Mouse (Mus musculus) forebrain, embryonic 13.5 days (tissue): ENCODE data around the gene Osbpl10. TPM values are rescaled to one million over a fixed set of nuclear protein-coding genes. Genes with fewer than 3 reads are reported as not detected.

Experiments used
- ATAC-seq: fragments of 200-750 bp; cut with Nextera tagmentation; 2 replicates; pipeline ENCODE4 v1.8.0; 2017
- H3K27ac ChIP-seq: fragments of 300-500 bp; sonication (generic); 2 replicates; pipeline ENCODE4 v1.5.1; 2015; ENCODE audit warnings: inconsistent platforms, mild to moderate bottlenecking, moderate library complexity
- H3K27me3 ChIP-seq: fragments of 300-500 bp; sonication (generic); 2 replicates; pipeline ENCODE4 v1.6.1; 2015; ENCODE audit warnings: mild to moderate bottlenecking, inconsistent platforms
- H3K36me3 ChIP-seq: fragments of 300-500 bp; sonication (generic); 2 replicates; pipeline ENCODE4 v1.6.1; 2015; ENCODE audit warnings: mild to moderate bottlenecking, inconsistent platforms; ENCODE audit not compliant: poor library complexity, severe bottlenecking
- H3K4me1 ChIP-seq: fragments of 300-500 bp; sonication (generic); 2 replicates; pipeline ENCODE4 v1.6.1; 2015; ENCODE audit warnings: inconsistent platforms
- H3K4me2 ChIP-seq: fragments of 300-500 bp; sonication (generic); 2 replicates; pipeline ENCODE4 v1.6.1; 2015; ENCODE audit warnings: inconsistent platforms, mild to moderate bottlenecking, moderate library complexity
- H3K4me3 ChIP-seq: fragments of 300-500 bp; sonication (generic); 2 replicates; pipeline ENCODE4 v1.5.1; 2015; ENCODE audit warnings: mild to moderate bottlenecking, inconsistent platforms
- H3K9ac ChIP-seq: fragments of 300-500 bp; sonication (generic); 2 replicates; pipeline ENCODE4 v1.6.1; 2015; ENCODE audit warnings: mild to moderate bottlenecking, inconsistent platforms
- H3K9me3 ChIP-seq: fragments of 300-500 bp; sonication (generic); replicated peaks from 2 replicates; pipeline ENCODE4 v1.6.1; 2016; ENCODE audit warnings: inconsistent platforms
- WGBS: fragments of 180-500 bp; shearing (Covaris S2); methylation state at CpG from one replicate; pipeline ENCODE4 v1.1.7; 2015; 5-methylcytosine and 5-hydroxymethylcytosine counted together
- polyA plus RNA-seq: library from polyadenylated mRNA; unstranded; fragments of >200 nt; fragmentation: Nextera tagmentation; extraction: Ambion mirVana; gene quantifications from 2 replicates; pipeline ENCODE4 v1.2.1, GENCODE M21; 2015

Osbpl10 gene
- polyA plus RNA-seq, 1 experiment from 2014 or later, result 0.92 TPM

DNA sequence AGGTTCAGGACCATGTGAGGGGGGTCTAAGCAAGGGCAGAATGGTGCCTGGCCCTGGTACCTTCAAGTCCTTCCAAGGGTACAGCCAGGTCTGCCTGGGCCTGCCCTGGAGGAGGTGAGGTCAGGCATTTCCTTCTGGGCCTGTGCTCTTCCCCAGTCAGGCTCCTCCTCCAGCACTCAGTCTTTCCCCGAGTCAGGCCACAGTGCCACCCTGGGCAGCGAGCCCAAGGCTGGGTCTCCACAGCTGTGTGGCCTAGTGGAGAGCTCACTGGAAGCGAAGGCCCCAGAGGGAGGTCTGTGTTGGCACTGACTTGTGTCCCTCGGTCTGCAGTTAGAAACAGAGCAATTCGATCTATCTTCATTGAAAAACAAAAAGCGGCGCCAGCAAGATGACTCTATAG, 242.1 kb downstream of the Osbpl10 start:
- Histone ChIP-seq H3K27me3 (no peaks in the 10 kb centered on the region), H3K27ac (no peak overlapping the region), H3K4me3 (no peak overlapping the region), H3K9me3 (no peaks in the 10 kb centered on the region), H3K9ac (no peak overlapping the region), H3K4me1 (peaks cover 16% of the 10 kb centered on the region), H3K36me3 (no peaks in the 10 kb centered on the region), H3K4me2 (no peak overlapping the region)
- ATAC-seq, result no peak
- WGBS, result 77% methylated on average over 7 of the region's 7 CpGs

DNA sequence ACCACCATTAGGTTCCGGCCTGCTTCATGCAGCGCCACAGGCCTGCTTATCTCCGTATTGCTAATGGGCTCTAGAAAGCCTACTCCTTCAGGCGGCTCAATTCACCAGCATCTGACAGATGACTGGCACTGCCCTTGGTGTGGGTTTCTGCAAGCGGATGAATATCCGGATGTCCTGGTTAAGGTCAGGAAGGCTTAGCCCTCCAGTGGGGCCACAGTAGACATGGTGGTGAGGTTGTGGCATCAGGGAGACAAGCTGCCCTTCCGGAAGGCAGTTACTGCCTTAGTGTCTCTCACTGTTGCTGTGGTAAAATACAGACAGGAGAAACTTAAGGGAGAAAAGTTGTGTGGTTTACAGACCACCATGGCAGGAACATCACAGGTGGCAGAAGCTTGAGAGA, 242.9 kb downstream of the Osbpl10 start:
- Histone ChIP-seq H3K4me1 (peaks cover 9% of the 10 kb centered on the region), H3K27ac (no peak overlapping the region), H3K4me2 (no peak overlapping the region), H3K27me3 (no peaks in the 10 kb centered on the region), H3K4me3 (no peak overlapping the region), H3K9ac (no peak overlapping the region), H3K36me3 (no peaks in the 10 kb centered on the region), H3K9me3 (no peaks in the 10 kb centered on the region)
- ATAC-seq, result no peak
- 91% methylated on average over 7 of the region's 7 CpGs for WGBS

GRCm38 (mm10) chr9:115224744-115225354, 246.5 kb downstream of the Osbpl10 start:
- Histone ChIP-seq H3K9me3 (no peaks in the 10 kb centered on the region), H3K9ac (no peak overlapping the region), H3K27ac (0 out of 2 replicates have a peak overlapping the region, but pooled peaks have one; percentile 6), H3K4me2 (no peak overlapping the region), H3K27me3 (no peaks in the 10 kb centered on the region), H3K36me3 (no peaks in the 10 kb centered on the region), H3K4me1 (peaks cover 9% of the 10 kb centered on the region), H3K4me3 (no peak overlapping the region)
- ATAC-seq, result peak; percentile 58; the same call in 1 of the 2 replicates
- 18% methylated on average over 7 of the region's 7 CpGs for WGBS

DNA sequence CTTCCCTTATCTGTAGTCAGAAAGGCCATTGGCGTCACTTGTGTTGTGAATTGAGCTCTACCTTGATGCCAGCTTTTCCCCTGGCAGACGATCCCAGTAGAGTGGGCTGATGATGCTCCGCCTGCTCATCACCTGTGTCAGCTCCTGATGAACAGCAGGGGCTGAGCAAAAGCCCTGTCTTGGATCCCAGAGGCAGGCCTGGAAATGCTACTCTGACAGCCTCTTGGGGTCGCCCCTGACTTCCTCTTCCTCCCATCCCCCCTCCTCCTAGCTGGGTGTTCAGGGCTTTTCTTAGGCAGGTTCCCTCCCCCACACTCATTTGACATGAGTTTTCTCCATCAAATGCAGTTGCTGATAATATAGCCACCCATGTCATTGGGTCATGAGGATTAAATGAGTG, 250.8 kb downstream of the Osbpl10 start:
- H3K36me3 ChIP-seq, result no peaks in the 10 kb centered on the region
- H3K4me1 ChIP-seq, result peaks cover 12% of the 10 kb centered on the region
- WGBS, result 79% methylated on average over 4 of the region's 4 CpGs
- H3K27ac ChIP-seq, result no peak overlapping the region
- H3K27me3 ChIP-seq, result no peaks in the 10 kb centered on the region
- no peak overlapping the region for H3K9ac ChIP-seq
- H3K9me3 ChIP-seq, result no peaks in the 10 kb centered on the region
- no peak overlapping the region for H3K4me2 ChIP-seq
- no peak overlapping the region for H3K4me3 ChIP-seq
- ATAC-seq, result no peak

- H3K9me3 ChIP-seq, result no peaks in the 10 kb centered on the region
- no peaks in the 10 kb centered on the region for H3K27me3 ChIP-seq
- peaks cover 8% of the 10 kb centered on the region for H3K4me1 ChIP-seq
- no peak overlapping the region for H3K4me2 ChIP-seq
- H3K27ac ChIP-seq, result no peak overlapping the region
- ATAC-seq, result no peak
- no peaks in the 10 kb centered on the region for H3K36me3 ChIP-seq
- H3K9ac ChIP-seq, result no peak overlapping the region
- H3K4me3 ChIP-seq, result no peak overlapping the region
- WGBS, result 76% methylated on average over 10 of the region's 10 CpGs
Measured at GRCm38 (mm10) chr9:115229676-115230075, 251.3 kb downstream of the Osbpl10 start.

- H3K36me3 ChIP-seq, result no peaks in the 10 kb centered on the region
- no peaks in the 10 kb centered on the region for H3K27me3 ChIP-seq
- H3K4me3 ChIP-seq, result no peak overlapping the region
- H3K9ac ChIP-seq, result no peak overlapping the region
- peaks cover 4% of the 10 kb centered on the region; the same call in 1 of the 2 replicates for H3K4me1 ChIP-seq
- H3K4me2 ChIP-seq, result no peak overlapping the region
- ATAC-seq, result no peak
- no peaks in the 10 kb centered on the region for H3K9me3 ChIP-seq
- H3K27ac ChIP-seq, result no peak overlapping the region
- 13% methylated on average over 3 of the region's 3 CpGs for WGBS
Measured at GRCm38 (mm10) chr9:115230141-115230540, 251.8 kb downstream of the Osbpl10 start.

GRCm38 (mm10) chr9:115231476-115231875, 253.1 kb downstream of the Osbpl10 start:
- Histone ChIP-seq H3K9ac (no peak overlapping the region), H3K27me3 (no peaks in the 10 kb centered on the region), H3K4me2 (no peak overlapping the region), H3K36me3 (no peaks in the 10 kb centered on the region), H3K4me3 (no peak overlapping the region), H3K9me3 (no peaks in the 10 kb centered on the region), H3K27ac (no peak overlapping the region), H3K4me1 (peaks cover 3% of the 10 kb centered on the region; the same call in 1 of the 2 replicates)
- WGBS, result 80% methylated on average over 3 of the region's 3 CpGs
- no peak for ATAC-seq

GRCm38 (mm10) chr9:115233721-115234120, 255.4 kb downstream of the Osbpl10 start:
- H3K9me3 ChIP-seq, result no peaks in the 10 kb centered on the region
- H3K27ac ChIP-seq, result no peak overlapping the region
- H3K4me3 ChIP-seq, result no peak overlapping the region
- H3K27me3 ChIP-seq, result no peaks in the 10 kb centered on the region
- 93% methylated on average over 5 of the region's 5 CpGs for WGBS
- H3K4me2 ChIP-seq, result no peak overlapping the region
- H3K9ac ChIP-seq, result no peak overlapping the region
- H3K36me3 ChIP-seq, result no peaks in the 10 kb centered on the region
- no peak for ATAC-seq
- peaks cover 3% of the 10 kb centered on the region; the same call in 1 of the 2 replicates for H3K4me1 ChIP-seq

DNA sequence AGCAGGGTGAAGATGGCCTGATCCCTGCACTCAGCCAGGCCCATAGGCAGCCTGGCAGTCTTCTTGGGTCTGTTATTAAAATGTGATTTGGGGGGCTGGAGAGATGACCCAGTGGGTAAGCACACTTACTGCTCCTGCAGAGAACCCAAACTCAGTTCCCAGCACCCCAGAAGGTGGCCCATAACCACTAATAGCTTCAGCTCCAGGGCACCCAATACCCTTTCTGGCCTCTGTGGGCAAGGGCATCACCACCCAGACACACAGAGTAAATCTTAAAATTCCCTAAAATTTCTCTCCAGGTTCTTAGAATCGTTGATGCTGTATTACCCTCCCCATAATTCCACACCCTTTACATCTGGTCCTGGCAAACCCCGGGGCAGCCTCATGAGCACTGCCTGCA, 256.2 kb downstream of the Osbpl10 start:
- Histone ChIP-seq H3K27me3 (no peaks in the 10 kb centered on the region), H3K9me3 (no peaks in the 10 kb centered on the region), H3K4me2 (no peak overlapping the region), H3K4me1 (peaks cover 3% of the 10 kb centered on the region; the same call in 1 of the 2 replicates), H3K27ac (no peak overlapping the region), H3K36me3 (peaks cover 5% of the 10 kb centered on the region; the same call in 1 of the 2 replicates), H3K9ac (no peak overlapping the region), H3K4me3 (no peak overlapping the region)
- 93% methylated on average over 2 of the region's 2 CpGs for WGBS
- ATAC-seq, result no peak

DNA sequence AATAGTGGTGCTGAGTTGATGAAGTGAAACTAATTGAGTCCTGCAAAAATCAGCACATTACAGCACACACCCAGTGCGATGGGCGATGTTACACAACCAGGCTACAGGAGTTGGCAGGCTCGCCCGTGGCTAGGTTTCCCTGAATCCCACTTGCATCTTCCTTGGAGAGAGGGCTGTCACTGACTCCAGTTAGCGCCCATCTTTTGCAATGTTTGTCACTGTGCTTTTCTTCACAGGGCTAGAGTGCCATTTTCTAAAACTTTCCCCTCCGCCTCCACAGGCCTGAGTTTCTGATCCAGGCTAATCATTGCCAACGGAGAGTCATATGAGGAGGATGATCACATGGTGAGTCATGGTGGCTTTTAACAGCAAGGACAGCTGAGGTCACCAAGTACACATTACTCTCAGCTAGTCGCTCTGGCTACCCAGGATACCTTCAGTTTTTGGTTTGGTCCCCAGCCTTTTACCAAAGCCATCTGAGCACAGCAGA, 258.0 kb downstream of the Osbpl10 start:
- no peaks in the 10 kb centered on the region for H3K9me3 ChIP-seq
- no peak overlapping the region for H3K4me2 ChIP-seq
- 87% methylated on average over 8 of the region's 8 CpGs for WGBS
- peaks cover 23% of the 10 kb centered on the region for H3K36me3 ChIP-seq
- no peaks in the 10 kb centered on the region for H3K4me1 ChIP-seq
- no peaks in the 10 kb centered on the region for H3K27me3 ChIP-seq
- H3K27ac ChIP-seq, result no peak overlapping the region
- no peak overlapping the region for H3K9ac ChIP-seq
- no peak overlapping the region for H3K4me3 ChIP-seq
- ATAC-seq, result no peak

DNA sequence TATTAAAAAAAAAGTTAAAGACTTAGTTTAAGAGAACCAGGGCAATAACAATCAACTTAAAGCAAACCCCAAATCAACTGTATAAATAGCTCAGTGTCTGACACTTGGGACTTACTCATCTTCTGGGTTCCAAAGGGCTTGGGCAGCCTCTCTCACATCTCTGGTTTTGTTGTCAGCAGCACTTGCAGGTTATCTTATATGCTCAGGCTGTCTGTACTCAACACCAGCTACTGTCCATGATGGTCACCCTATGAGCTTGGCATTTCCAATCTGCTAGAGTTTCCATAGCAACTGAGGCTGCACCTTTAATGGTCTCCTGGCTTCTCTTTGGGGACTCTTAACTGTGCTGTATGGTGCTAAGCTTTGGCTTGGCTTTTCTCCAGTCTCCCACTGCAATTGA, 259.6 kb downstream of the Osbpl10 start:
- H3K9ac ChIP-seq, result no peak overlapping the region
- H3K36me3 ChIP-seq, result peaks cover 39% of the 10 kb centered on the region
- H3K4me2 ChIP-seq, result no peak overlapping the region
- no peak overlapping the region for H3K4me3 ChIP-seq
- no peaks in the 10 kb centered on the region for H3K27me3 ChIP-seq
- ATAC-seq, result no peak
- H3K4me1 ChIP-seq, result no peaks in the 10 kb centered on the region
- no peak overlapping the region for H3K27ac ChIP-seq
- no peaks in the 10 kb centered on the region for H3K9me3 ChIP-seq

- H3K27ac ChIP-seq, result no peak overlapping the region
- 94% methylated on average over 5 of the region's 5 CpGs for WGBS
- H3K4me3 ChIP-seq, result no peak overlapping the region
- no peak overlapping the region for H3K9ac ChIP-seq
- H3K4me2 ChIP-seq, result no peak overlapping the region
- peaks cover 58% of the 10 kb centered on the region for H3K36me3 ChIP-seq
- H3K27me3 ChIP-seq, result no peaks in the 10 kb centered on the region
- ATAC-seq, result no peak
- no peaks in the 10 kb centered on the region for H3K9me3 ChIP-seq
- H3K4me1 ChIP-seq, result no peaks in the 10 kb centered on the region
Measured at GRCm38 (mm10) chr9:115239861-115240260, 261.5 kb downstream of the Osbpl10 start.

DNA sequence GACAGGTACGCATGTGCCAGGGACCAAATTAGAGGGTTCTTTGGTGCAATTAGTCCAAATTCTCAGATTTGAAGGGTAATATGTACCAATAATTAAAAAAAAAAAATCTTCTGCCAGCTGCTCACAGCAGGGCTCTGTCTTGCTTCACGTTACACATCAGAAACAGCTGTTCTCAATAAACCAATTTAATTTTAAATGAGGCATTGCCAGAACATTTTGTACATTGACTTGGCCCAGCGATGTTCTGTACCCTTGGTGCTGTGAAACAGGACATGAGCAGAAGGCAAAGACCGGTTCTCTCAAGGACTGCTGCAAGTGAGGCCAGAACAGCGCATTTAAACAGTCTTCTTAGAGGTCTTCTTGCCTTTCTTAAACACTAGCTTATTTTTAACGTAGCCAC, 265.3 kb downstream of the Osbpl10 start:
- no peaks in the 10 kb centered on the region for H3K9me3 ChIP-seq
- no peak overlapping the region for H3K9ac ChIP-seq
- H3K36me3 ChIP-seq, result peaks cover 91% of the 10 kb centered on the region
- H3K4me2 ChIP-seq, result no peak overlapping the region
- no peak overlapping the region for H3K4me3 ChIP-seq
- no peak overlapping the region for H3K27ac ChIP-seq
- ATAC-seq, result no peak
- no peaks in the 10 kb centered on the region for H3K4me1 ChIP-seq
- H3K27me3 ChIP-seq, result no peaks in the 10 kb centered on the region
- 88% methylated on average over 6 of the region's 6 CpGs for WGBS
